Mouse (Mus musculus): ENCODE measurements at regions not wholly inside any gene's neighbourhood (a gene's known extent, or its start where the extent isn't known, plus 50 kb on each side); places are given as distances from the start of the nearest gene placed in this dataset.

DNA sequence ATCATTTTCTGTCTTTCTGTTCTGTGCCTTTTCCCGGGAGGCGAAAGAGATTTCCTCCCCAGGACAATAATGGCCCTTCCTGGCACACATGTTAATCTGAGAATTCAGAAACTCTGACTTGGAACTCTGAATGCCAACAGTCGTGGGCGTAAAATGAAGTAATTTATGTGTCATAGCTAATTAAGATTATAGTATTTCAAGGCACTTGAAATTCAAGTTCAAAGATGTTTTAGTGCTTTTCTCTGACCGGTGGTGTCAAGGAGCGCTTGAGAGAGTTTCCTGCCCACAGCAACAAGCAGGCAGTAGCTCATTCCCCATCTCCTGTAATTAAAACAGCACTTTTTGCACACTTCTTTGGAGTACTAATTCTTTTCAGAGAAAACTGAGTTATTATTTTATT, 1465.9 kb downstream of the 4930444P10Rik start:
- H3K27ac ChIP-seq (ENCODE audit: low read depth, low read length), result no peak overlapping the region
- H3K36me3 ChIP-seq (ENCODE audit: control insufficient read depth, insufficient read depth, low read length), result no peaks in the 10 kb centered on the region
- no peaks in the 10 kb centered on the region for H3K9me3 ChIP-seq (ENCODE audit: control insufficient read depth, low read length)
- H3K27me3 ChIP-seq (ENCODE audit: control insufficient read depth, insufficient read depth, low read length), result no peaks in the 10 kb centered on the region
- ATAC-seq (ENCODE audit: insufficient read depth, low FRiP score, low TSS enrichment), result no peak
- WGBS, result 48% methylated on average over 6 of the region's 6 CpGs
- no peak overlapping the region for H3K4me3 ChIP-seq (ENCODE audit: low read depth, low read length)
- H3K4me2 ChIP-seq (ENCODE audit: low read depth), result no peak overlapping the region
- H3K4me1 ChIP-seq (ENCODE audit: control insufficient read depth, insufficient read depth, low read length), result no peaks in the 10 kb centered on the region
- no peak overlapping the region for H3K9ac ChIP-seq (ENCODE audit: low read length)
- DNase-seq (ENCODE audit: low spot score), result no peak

- H3K4me2 ChIP-seq (ENCODE audit: low read depth), result no peak overlapping the region
- no peaks in the 10 kb centered on the region for H3K9me3 ChIP-seq (ENCODE audit: control insufficient read depth, low read length)
- H3K4me1 ChIP-seq (ENCODE audit: control insufficient read depth, insufficient read depth, low read length), result no peaks in the 10 kb centered on the region
- WGBS, result 76% methylated on average over 4 of the region's 4 CpGs
- no peak overlapping the region for H3K27ac ChIP-seq (ENCODE audit: low read depth, low read length)
- H3K4me3 ChIP-seq (ENCODE audit: low read depth, low read length), result no peak overlapping the region
- no peak overlapping the region for H3K9ac ChIP-seq (ENCODE audit: low read length)
- DNase-seq (ENCODE audit: low spot score) (no peak), ATAC-seq (ENCODE audit: insufficient read depth, low FRiP score, low TSS enrichment) (no peak)
- H3K36me3 ChIP-seq (ENCODE audit: control insufficient read depth, insufficient read depth, low read length), result no peaks in the 10 kb centered on the region
- no peaks in the 10 kb centered on the region for H3K27me3 ChIP-seq (ENCODE audit: control insufficient read depth, insufficient read depth, low read length)
These were observed 1466.4 kb downstream of the 4930444P10Rik start for GRCm38 (mm10) chr1:14626685-14627084.

DNA sequence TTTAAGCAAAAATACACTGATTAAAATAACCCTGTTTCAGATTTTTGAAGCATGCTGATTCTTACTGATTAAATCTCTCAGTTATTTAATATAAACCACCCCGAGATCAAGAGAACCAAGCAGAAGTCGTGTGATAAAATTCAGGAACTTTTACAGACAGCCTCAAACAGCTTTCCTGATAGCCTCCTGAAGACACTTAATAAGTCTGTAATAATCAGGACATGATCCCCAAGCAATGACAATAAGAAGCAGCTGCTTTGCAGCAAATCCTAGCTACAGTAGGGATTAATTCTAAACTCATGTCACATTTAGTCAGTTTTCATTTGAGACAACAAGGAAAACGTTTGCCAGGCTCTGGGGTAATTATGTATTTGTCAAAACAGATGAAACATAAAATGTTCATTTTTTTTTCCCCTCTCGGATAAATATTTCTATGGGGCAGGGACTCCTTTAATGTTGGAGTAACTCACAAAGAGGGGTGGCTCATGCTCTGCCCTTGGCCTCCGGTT, 1472.1 kb downstream of the 4930444P10Rik start:
- Histone ChIP-seq H3K4me1 (ENCODE audit: control insufficient read depth, insufficient read depth, low read length) (no peaks in the 10 kb centered on the region), H3K9me3 (ENCODE audit: control insufficient read depth, low read length) (no peaks in the 10 kb centered on the region), H3K4me3 (ENCODE audit: low read depth, low read length) (no peak overlapping the region), H3K27me3 (ENCODE audit: control insufficient read depth, insufficient read depth, low read length) (no peaks in the 10 kb centered on the region), H3K36me3 (ENCODE audit: control insufficient read depth, insufficient read depth, low read length) (no peaks in the 10 kb centered on the region), H3K4me2 (ENCODE audit: low read depth) (no peak overlapping the region), H3K9ac (ENCODE audit: low read length) (no peak overlapping the region), H3K27ac (ENCODE audit: low read depth, low read length) (no peak overlapping the region)
- ATAC-seq (ENCODE audit: insufficient read depth, low FRiP score, low TSS enrichment), result no peak
- 84% methylated on average over 5 of the region's 5 CpGs for WGBS
- no peak for DNase-seq (ENCODE audit: low spot score)

DNA sequence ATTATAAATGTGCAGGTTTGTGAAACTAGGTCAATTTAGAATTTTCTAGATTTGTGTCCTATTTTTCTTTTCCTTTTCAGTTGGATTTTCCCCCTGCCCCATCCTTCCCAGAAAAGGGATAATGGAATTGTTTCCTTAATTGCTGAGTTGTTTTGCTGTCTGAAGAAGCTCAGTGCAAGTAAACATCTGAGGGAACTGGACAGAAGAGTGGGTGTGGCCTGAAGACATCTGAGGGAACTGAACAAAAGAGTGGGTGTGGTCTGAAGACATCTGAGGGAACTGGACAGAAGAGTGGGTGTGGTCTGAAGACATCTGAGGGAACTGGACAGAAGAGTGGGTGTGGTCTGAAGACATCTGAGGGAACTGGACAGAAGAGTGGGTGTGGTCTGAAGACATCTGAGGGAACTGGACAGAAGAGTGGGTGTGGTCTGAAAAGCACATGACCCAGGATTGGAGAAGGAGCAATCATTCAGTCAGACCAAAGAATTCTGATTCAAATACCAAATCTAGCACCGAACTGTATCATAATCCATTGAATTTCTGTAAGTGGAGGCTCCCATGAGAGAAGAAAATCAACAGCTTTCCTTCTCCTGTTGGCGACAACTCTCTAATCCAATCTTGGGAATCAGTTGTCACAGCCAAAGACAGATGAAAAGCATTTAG, 1479.8 kb downstream of the 4930444P10Rik start:
- ATAC-seq (ENCODE audit: insufficient read depth, low FRiP score, low TSS enrichment) (no peak), DNase-seq (ENCODE audit: low spot score) (no peak)
- H3K9ac ChIP-seq (ENCODE audit: low read length), result no peak overlapping the region
- 92% methylated on average over 2 of the region's 2 CpGs for WGBS
- H3K4me2 ChIP-seq (ENCODE audit: low read depth), result no peak overlapping the region
- no peaks in the 10 kb centered on the region for H3K9me3 ChIP-seq (ENCODE audit: control insufficient read depth, low read length)
- no peak overlapping the region for H3K4me3 ChIP-seq (ENCODE audit: low read depth, low read length)
- no peak overlapping the region for H3K27ac ChIP-seq (ENCODE audit: low read depth, low read length)
- no peaks in the 10 kb centered on the region for H3K4me1 ChIP-seq (ENCODE audit: control insufficient read depth, insufficient read depth, low read length)
- H3K27me3 ChIP-seq (ENCODE audit: control insufficient read depth, insufficient read depth, low read length), result no peaks in the 10 kb centered on the region
- no peaks in the 10 kb centered on the region for H3K36me3 ChIP-seq (ENCODE audit: control insufficient read depth, insufficient read depth, low read length)

DNA sequence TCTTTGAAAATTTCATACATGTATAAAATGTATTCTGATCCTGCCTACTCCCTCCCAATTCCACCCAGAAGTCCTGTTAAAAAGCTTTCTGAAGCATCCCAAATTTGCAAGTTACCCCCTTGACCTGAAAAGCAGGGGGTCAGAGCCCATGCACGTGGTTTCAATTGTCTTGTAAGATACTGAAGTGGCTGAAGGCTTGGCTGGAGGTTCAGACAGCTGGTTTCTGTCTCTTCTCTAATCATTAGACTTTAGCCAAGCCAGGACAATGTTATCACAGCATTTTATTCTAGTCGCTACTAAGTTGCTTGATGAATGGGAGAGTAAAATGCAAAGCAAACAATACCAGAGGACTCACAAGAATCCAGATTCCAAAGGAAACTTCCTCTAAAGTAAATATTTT, 1484.1 kb downstream of the 4930444P10Rik start:
- no peak overlapping the region for H3K4me3 ChIP-seq (ENCODE audit: low read depth, low read length)
- WGBS, result 18% methylated on average over 2 of the region's 2 CpGs
- no peaks in the 10 kb centered on the region for H3K36me3 ChIP-seq (ENCODE audit: control insufficient read depth, insufficient read depth, low read length)
- no peak for ATAC-seq (ENCODE audit: insufficient read depth, low FRiP score, low TSS enrichment)
- no peaks in the 10 kb centered on the region for H3K4me1 ChIP-seq (ENCODE audit: control insufficient read depth, insufficient read depth, low read length)
- H3K9ac ChIP-seq (ENCODE audit: low read length), result no peak overlapping the region
- no peak overlapping the region for H3K27ac ChIP-seq (ENCODE audit: low read depth, low read length)
- no peak for DNase-seq (ENCODE audit: low spot score)
- no peaks in the 10 kb centered on the region for H3K9me3 ChIP-seq (ENCODE audit: control insufficient read depth, low read length)
- no peak overlapping the region for H3K4me2 ChIP-seq (ENCODE audit: low read depth)
- H3K27me3 ChIP-seq (ENCODE audit: control insufficient read depth, insufficient read depth, low read length), result no peaks in the 10 kb centered on the region

GRCm38 (mm10) chr1:14595961-14596360, 1497.2 kb downstream of the 4930444P10Rik start:
- Histone ChIP-seq H3K4me2 (ENCODE audit: low read depth) (no peak overlapping the region), H3K27ac (ENCODE audit: low read depth, low read length) (no peak overlapping the region), H3K36me3 (ENCODE audit: control insufficient read depth, insufficient read depth, low read length) (no peaks in the 10 kb centered on the region), H3K9me3 (ENCODE audit: control insufficient read depth, low read length) (no peaks in the 10 kb centered on the region), H3K9ac (ENCODE audit: low read length) (no peak overlapping the region), H3K4me3 (ENCODE audit: low read depth, low read length) (no peak overlapping the region), H3K4me1 (ENCODE audit: control insufficient read depth, insufficient read depth, low read length) (no peaks in the 10 kb centered on the region), H3K27me3 (ENCODE audit: control insufficient read depth, insufficient read depth, low read length) (no peaks in the 10 kb centered on the region)
- ATAC-seq (ENCODE audit: insufficient read depth, low FRiP score, low TSS enrichment) (no peak), DNase-seq (ENCODE audit: low spot score) (no peak)
- WGBS, result 78% methylated on average over 1 of the region's 1 CpGs

DNA sequence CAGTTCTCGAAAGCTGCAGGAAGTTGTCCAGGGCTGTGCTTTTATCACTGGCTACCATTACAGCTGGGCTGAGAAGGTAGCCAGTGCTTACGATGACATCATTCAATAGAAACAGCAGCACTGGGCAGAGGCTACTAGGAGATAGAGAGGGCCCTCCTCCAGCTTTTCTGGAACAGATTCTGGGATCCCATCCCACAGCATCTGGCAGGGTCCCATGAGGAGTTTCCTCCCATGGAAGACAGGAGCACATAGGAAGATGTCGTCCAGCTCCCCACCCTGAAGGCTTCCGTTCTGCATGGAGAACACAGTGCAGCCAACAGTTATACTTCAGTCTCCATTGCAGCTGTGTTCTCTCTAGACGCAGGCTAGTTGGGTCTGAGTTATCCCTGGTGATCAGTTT, 1503.2 kb downstream of the 4930444P10Rik start:
- Histone ChIP-seq H3K27me3 (ENCODE audit: control insufficient read depth, insufficient read depth, low read length) (no peaks in the 10 kb centered on the region), H3K4me1 (ENCODE audit: control insufficient read depth, insufficient read depth, low read length) (no peaks in the 10 kb centered on the region), H3K36me3 (ENCODE audit: control insufficient read depth, insufficient read depth, low read length) (no peaks in the 10 kb centered on the region), H3K4me3 (ENCODE audit: low read depth, low read length) (no peak overlapping the region), H3K27ac (ENCODE audit: low read depth, low read length) (no peak overlapping the region), H3K4me2 (ENCODE audit: low read depth) (no peak overlapping the region), H3K9ac (ENCODE audit: low read length) (no peak overlapping the region), H3K9me3 (ENCODE audit: control insufficient read depth, low read length) (no peaks in the 10 kb centered on the region)
- WGBS, result 88% methylated on average over 5 of the region's 5 CpGs
- ATAC-seq (ENCODE audit: insufficient read depth, low FRiP score, low TSS enrichment), result no peak
- no peak for DNase-seq (ENCODE audit: low spot score)

- no peaks in the 10 kb centered on the region for H3K4me1 ChIP-seq (ENCODE audit: control insufficient read depth, insufficient read depth, low read length)
- H3K9ac ChIP-seq (ENCODE audit: low read length), result no peak overlapping the region
- no peak for DNase-seq (ENCODE audit: low spot score)
- no peaks in the 10 kb centered on the region for H3K9me3 ChIP-seq (ENCODE audit: control insufficient read depth, low read length)
- H3K27ac ChIP-seq (ENCODE audit: low read depth, low read length), result no peak overlapping the region
- H3K27me3 ChIP-seq (ENCODE audit: control insufficient read depth, insufficient read depth, low read length), result no peaks in the 10 kb centered on the region
- 83% methylated on average over 1 of the region's 1 CpGs for WGBS
- no peaks in the 10 kb centered on the region for H3K36me3 ChIP-seq (ENCODE audit: control insufficient read depth, insufficient read depth, low read length)
- ATAC-seq (ENCODE audit: insufficient read depth, low FRiP score, low TSS enrichment), result no peak
- no peak overlapping the region for H3K4me3 ChIP-seq (ENCODE audit: low read depth, low read length)
- no peak overlapping the region for H3K4me2 ChIP-seq (ENCODE audit: low read depth)
These were observed 1513.7 kb downstream of the 4930444P10Rik start for GRCm38 (mm10) chr1:14579376-14579775.

DNA sequence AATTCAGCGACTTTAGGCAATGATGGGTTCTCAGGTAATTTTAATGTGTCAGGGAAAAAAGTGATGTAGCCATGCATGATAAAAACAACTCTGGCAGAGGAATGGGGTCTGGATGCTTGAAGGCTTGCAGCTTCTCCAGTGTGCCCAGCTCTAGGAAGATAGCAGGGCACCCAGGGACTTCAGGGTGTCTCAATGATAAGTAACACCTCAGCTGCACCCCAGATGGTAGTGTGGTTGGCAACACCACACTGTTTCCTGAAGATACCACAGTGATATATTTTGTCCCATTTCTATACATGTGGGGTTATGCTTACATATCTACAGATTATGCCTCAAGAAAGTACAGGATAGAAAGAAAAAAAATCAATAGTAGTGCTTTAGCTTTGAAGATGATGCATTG, 1516.9 kb downstream of the 4930444P10Rik start:
- Histone ChIP-seq H3K4me2 (ENCODE audit: low read depth) (no peak overlapping the region), H3K27me3 (ENCODE audit: control insufficient read depth, insufficient read depth, low read length) (no peaks in the 10 kb centered on the region)

More for the DNA sequence above, 1516.9 kb downstream of the 4930444P10Rik start:
- Histone ChIP-seq H3K9ac (ENCODE audit: low read length) (no peak overlapping the region), H3K4me3 (ENCODE audit: low read depth, low read length) (no peak overlapping the region), H3K4me1 (ENCODE audit: control insufficient read depth, insufficient read depth, low read length) (no peaks in the 10 kb centered on the region), H3K27ac (ENCODE audit: low read depth, low read length) (no peak overlapping the region), H3K9me3 (ENCODE audit: control insufficient read depth, low read length) (no peaks in the 10 kb centered on the region), H3K36me3 (ENCODE audit: control insufficient read depth, insufficient read depth, low read length) (no peaks in the 10 kb centered on the region)
- ATAC-seq (ENCODE audit: insufficient read depth, low FRiP score, low TSS enrichment) (no peak), DNase-seq (ENCODE audit: low spot score) (no peak)
- 80% methylated on average over 1 of the region's 1 CpGs for WGBS
